8 mouse cellular contexts compared by ENCODE assay signal in genomic region chrX:153155322-153155721, GRCm38 (mm10). TPM values are rescaled to one million over a fixed set of nuclear protein-coding genes. Genes with fewer than 3 reads are reported as not detected.
DNase-seq lines count a peak whose midpoint lies in the region; ATAC-seq and TF ChIP-seq lines count a peak whose summit lies in the region.

No protein-coding gene starts in this region.

- no peak for TF ChIP-seq EP300 in lung, postnatal 0 days (IDR thresholded peaks at IDR 0.05)

- 39% methylated on average over 3 of the region's 3 CpGs for WGBS in liver, adult 2 months
- 37% methylated on average over 3 of the region's 3 CpGs for WGBS in liver, embryonic 11.5 days
- WGBS in lung, postnatal 0 days: 39% methylated on average over 3 of the region's 3 CpGs

- TF ChIP-seq POLR2A in liver, adult 2 months (IDR thresholded peaks at IDR 0.05; ENCODE audit: extremely low read depth, insufficient read depth, low read length): no peak

- H3K4me1 ChIP-seq in liver, adult 2 months (ENCODE audit: control insufficient read depth, insufficient read depth, low read length): no peaks in the 10 kb centered on the region
- no peaks in the 10 kb centered on the region for H3K4me1 ChIP-seq in liver, embryonic 11.5 days (replicated peaks; ENCODE audit: control insufficient read depth, insufficient read depth, low read length)
- no peaks in the 10 kb centered on the region for H3K4me1 ChIP-seq in lung, postnatal 0 days (ENCODE audit: insufficient read depth, low read depth, low read length)

- no peak for DNase-seq in frontal cortex, postnatal 25 days (ENCODE audit: low spot score in 2 of 2)
- peak; percentile 11 for DNase-seq in liver, adult 2 months (ENCODE audit: extremely low read depth, low read depth, low spot score)
- no peak for DNase-seq in liver, embryonic 11.5 days (ENCODE audit: low spot score)
- peak; percentile 76 for DNase-seq in R1 (ENCODE audit: low read depth, low spot score)
- DNase-seq in embryo, embryonic 10 days (ENCODE audit: low spot score): peak; percentile 24
- peak; percentile 19 for DNase-seq in lung, postnatal 0 days (ENCODE audit: low spot score)

- H3K27ac ChIP-seq in liver, adult 2 months (replicated peaks; ENCODE audit: insufficient read depth, low read depth, low read length): no peak overlapping the region
- no peak overlapping the region for H3K27ac ChIP-seq in liver, embryonic 11.5 days (ENCODE audit: low read depth, low read length)
- H3K27ac ChIP-seq in lung, postnatal 0 days (ENCODE audit: low read length): no peak overlapping the region

- no peak overlapping the region for H3K4me3 ChIP-seq in liver, adult 2 months (ENCODE audit: insufficient read depth, low read depth, low read length)
- no peak overlapping the region for H3K4me3 ChIP-seq in liver, embryonic 11.5 days (ENCODE audit: low read depth, low read length)
- no peak overlapping the region for H3K4me3 ChIP-seq in lung, postnatal 0 days (ENCODE audit: low read depth, low read length)

- H3K79me2 ChIP-seq in liver, adult 2 months (ENCODE audit: control insufficient read depth, insufficient read depth, low read length): no peaks in the 10 kb centered on the region

- peak; percentile 41; the same call in 1 of the 2 replicates for TF ChIP-seq CTCF in liver, adult 2 months (IDR thresholded peaks at IDR 0.05; ENCODE audit: low read depth, low read length)
- peak; percentile 68 for TF ChIP-seq CTCF in lung, postnatal 0 days (IDR thresholded peaks at IDR 0.05)

- H3K9ac ChIP-seq in liver, adult 2 months (ENCODE audit: low read depth, low read length): no peak overlapping the region
- H3K9ac ChIP-seq in liver, embryonic 11.5 days (ENCODE audit: low read depth, low read length): no peak overlapping the region
- no peak overlapping the region for H3K9ac ChIP-seq in lung, postnatal 0 days (replicated peaks; ENCODE audit: low read depth)

- peak; percentile 41; the same call in 1 of the 2 replicates for ATAC-seq in frontal cortex, adult (ENCODE audit: low TSS enrichment)
- no peak for ATAC-seq in liver, embryonic 11.5 days (replicated peaks; ENCODE audit: low FRiP score)
- no peak; the same call in 1 of the 2 replicates for ATAC-seq in lung, postnatal 0 days
- ATAC-seq in monocyte, adult 5-6 weeks (replicated peaks; ENCODE audit: insufficient number of reproducible peaks, low FRiP score, low TSS enrichment, poor library complexity, severe bottlenecking): no peak

- no peak overlapping the region for H3K4me2 ChIP-seq in liver, embryonic 11.5 days
- no peak overlapping the region for H3K4me2 ChIP-seq in lung, postnatal 0 days (replicated peaks; ENCODE audit: low read depth, low read length)

- H3K36me3 ChIP-seq in liver, adult 2 months (ENCODE audit: control insufficient read depth, insufficient read depth, low read length): no peaks in the 10 kb centered on the region
- H3K36me3 ChIP-seq in liver, embryonic 11.5 days (ENCODE audit: control insufficient read depth, insufficient read depth, low read length): no peaks in the 10 kb centered on the region
- H3K36me3 ChIP-seq in lung, postnatal 0 days (ENCODE audit: insufficient read depth, low read length): no peaks in the 10 kb centered on the region

- H3K9me3 ChIP-seq in liver, embryonic 11.5 days (ENCODE audit: control insufficient read depth, low read length): no peaks in the 10 kb centered on the region
- H3K9me3 ChIP-seq in lung, postnatal 0 days (ENCODE audit: low read length): no peaks in the 10 kb centered on the region

- H3K27me3 ChIP-seq in liver, adult 2 months (ENCODE audit: control insufficient read depth, insufficient read depth, low read length): no peaks in the 10 kb centered on the region
- H3K27me3 ChIP-seq in liver, embryonic 11.5 days (replicated peaks; ENCODE audit: control insufficient read depth, insufficient read depth, low read length): no peaks in the 10 kb centered on the region; the same call in 1 of the 2 replicates
- H3K27me3 ChIP-seq in lung, postnatal 0 days (replicated peaks; ENCODE audit: insufficient read depth, low read length): no peaks in the 10 kb centered on the region

RNA-seq across cellular contexts. Expression of gene Rragb, which starts 15.5 kb away (rescaled TPM):
- total RNA-seq in liver, adult 2 months (2014; rRNA removed): 0.47 and 0.83 TPM in 2 replicates
- polyA plus RNA-seq in liver, adult 2 months (2012; rRNA removed): 0.24 and 0.50 TPM in 2 replicates
- 0.84 and 1.3 TPM in 2 replicates for polyA plus RNA-seq in liver, embryonic 11.5 days (2014; fragmentation: Nextera tagmentation; extraction: Ambion mirVana)
- 0.29 and 0.58 TPM in 2 replicates for polyA plus RNA-seq in lung, postnatal 0 days (2015; fragmentation: Nextera tagmentation; extraction: Ambion mirVana)
- total RNA-seq in monocyte, adult 5-6 weeks (2017): 3.0 to 11.3 TPM (median 5.6 TPM) in 3 replicates

RNA-seq across cellular contexts. Expression of gene Foxr2, which starts 36.7 kb away (rescaled TPM):
- total RNA-seq in liver, adult 2 months (2014; rRNA removed): not detected in 2 replicates
- not detected in 2 replicates for polyA plus RNA-seq in liver, adult 2 months (2012; rRNA removed)
- polyA plus RNA-seq in liver, embryonic 11.5 days (2014; fragmentation: Nextera tagmentation; extraction: Ambion mirVana): not detected in 2 replicates
- not detected in 2 replicates for polyA plus RNA-seq in lung, postnatal 0 days (2015; fragmentation: Nextera tagmentation; extraction: Ambion mirVana)
- not detected in 3 replicates for total RNA-seq in monocyte, adult 5-6 weeks (2017)

Comparison
In these comparisons a context has a peak if more than half of its experiments do, and no peak if none do; other contexts are left out.
1. DNase-seq: peak in liver, adult 2 months (single experiment), R1 (single experiment), embryo, embryonic 10 days (single experiment) and lung, postnatal 0 days (single experiment); none in frontal cortex, postnatal 25 days (0 of 2) and liver, embryonic 11.5 days (single experiment).